Mouse (Mus musculus) thymus, adult 2 months (tissue): ENCODE results near the gene 2410002F23Rik.

Experiments used
- CTCF ChIP-seq: fragments of 200-500 bp; IDR thresholded peaks from 2 replicates; pipeline ENCODE4 v1.5.1; 2012; ENCODE audit warnings: mild to moderate bottlenecking, control low read depth, low read length, moderate library complexity, borderline replicate concordance; ENCODE audit not compliant: control insufficient read depth, poor library complexity, insufficient read depth; ENCODE audit errors: extremely low read depth
- POLR2A ChIP-seq: fragments of 200-500 bp; IDR thresholded peaks from 2 replicates; pipeline ENCODE4 v1.6.1; 2012; ENCODE audit warnings: mild to moderate bottlenecking, low read length, control low read depth, moderate library complexity; ENCODE audit not compliant: control insufficient read depth, poor library complexity, insufficient read depth; ENCODE audit errors: extremely low read depth

DNA sequence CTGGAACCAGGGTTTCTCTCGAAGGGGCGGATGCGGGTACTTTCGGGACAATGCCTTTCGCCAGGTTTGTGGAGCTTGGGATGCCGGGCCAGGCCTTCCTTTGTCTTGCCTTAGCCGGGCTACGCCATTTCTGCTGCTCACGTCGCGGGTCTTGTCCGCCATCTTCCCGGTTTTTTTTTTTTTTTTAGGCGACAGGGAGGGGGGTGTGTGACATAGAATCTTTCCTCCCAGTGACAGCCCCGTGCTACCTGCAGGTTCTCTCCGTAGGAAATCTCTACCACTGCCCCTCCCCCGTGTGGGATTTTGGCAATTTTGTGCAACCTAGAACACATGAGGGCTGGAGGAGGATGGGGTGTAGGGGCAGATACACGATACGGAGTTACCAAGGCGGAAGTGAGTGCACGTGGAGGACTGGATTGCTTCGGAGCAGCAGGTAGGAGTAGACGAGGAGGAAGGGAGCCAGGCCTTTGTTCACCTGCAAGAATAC lies 505 bp downstream of the 2410002F23Rik start:
- TF ChIP-seq POLR2A = no peak
- TF ChIP-seq CTCF = no peak
